Mouse (Mus musculus) frontal cortex, adult 2 months (tissue): ENCODE data around the gene Rbx1. TPM values are rescaled to one million over a fixed set of nuclear protein-coding genes. Genes with fewer than 3 reads are reported as not detected.
"Not testable (repeated sequence)": the region's sequence is repeated elsewhere in the genome, so short reads cannot be mapped to it uniquely, and the experiment has no call there.

Experiments used
- DNase-seq, 2 experiments: peaks; one replicate each; pipeline ENCODE4 v3.0.0; 2022; ENCODE audit warnings: low spot score in 1 of 2; ENCODE audit errors: extremely low spot score in 1 of 2
- polyA plus RNA-seq: library from polyadenylated mRNA; depleted of rRNA; stranded (reverse); fragments of >200 nt; gene quantifications from 2 replicates; pipeline ENCODE4 v1.2.3, GENCODE M21; 2012; rRNA removed

The Rbx1 gene
- 182 and 193 TPM in 2 replicates for polyA plus RNA-seq

- peak; percentile 94 to 98 for DNase-seq
Observed at GRCm38 (mm10) chr15:81465901-81466737, at the start of gene Rbx1. Gene Rbx1 (plus strand): TSS chr15:81466296.

- not testable (repeated sequence) for DNase-seq
Observed at GRCm38 (mm10) chr15:81416763-81417310, 49.3 kb upstream of the Rbx1 start.

- no peak for DNase-seq
Observed at GRCm38 (mm10) chr15:81418065-81418464, 48.0 kb upstream of the Rbx1 start.

- peak in 1 of 2 experiments; percentile 6 for DNase-seq
Observed at GRCm38 (mm10) chr15:81421454-81421853, 44.6 kb upstream of the Rbx1 start.

- no peak for DNase-seq
Observed at GRCm38 (mm10) chr15:81422156-81422681, 43.9 kb upstream of the Rbx1 start.

- no peak for DNase-seq
Observed at GRCm38 (mm10) chr15:81425311-81425710, 40.8 kb upstream of the Rbx1 start.

- no peak for DNase-seq
Observed at GRCm38 (mm10) chr15:81427947-81428346, 38.1 kb upstream of the Rbx1 start.

GRCm38 (mm10) chr15:81431195-81431594 is 34.9 kb upstream of the Rbx1 start:
- DNase-seq, result no peak

- no peak for DNase-seq
Observed at GRCm38 (mm10) chr15:81438345-81438744, 27.8 kb upstream of the Rbx1 start.

- no peak for DNase-seq
Observed at GRCm38 (mm10) chr15:81439236-81439635, 26.9 kb upstream of the Rbx1 start.

- DNase-seq, result peak; percentile 33 to 92
Observed at GRCm38 (mm10) chr15:81448463-81448862, 17.6 kb upstream of the Rbx1 start.

GRCm38 (mm10) chr15:81461523-81461922 is 4.6 kb upstream of the Rbx1 start:
- no peak for DNase-seq

- no peak for DNase-seq
Observed at GRCm38 (mm10) chr15:81465016-81465660, 958 bp upstream of the Rbx1 start.

- DNase-seq, result no peak
Observed at GRCm38 (mm10) chr15:81466738-81467113, 630 bp downstream of the Rbx1 start.

- no peak for DNase-seq
Observed at GRCm38 (mm10) chr15:81470735-81471134, 4.6 kb downstream of the Rbx1 start.

GRCm38 (mm10) chr15:81472256-81472655 is 6.2 kb downstream of the Rbx1 start:
- DNase-seq, result no peak

GRCm38 (mm10) chr15:81475654-81476053 is 9.6 kb downstream of the Rbx1 start:
- peak in 1 of 2 experiments; percentile 58 for DNase-seq

GRCm38 (mm10) chr15:81476597-81476996 is 10.5 kb downstream of the Rbx1 start:
- DNase-seq, result no peak

GRCm38 (mm10) chr15:81479446-81480213 is 13.5 kb downstream of the Rbx1 start:
- DNase-seq, result no peak

- not testable (repeated sequence) for DNase-seq
Observed at GRCm38 (mm10) chr15:81480284-81480683, 14.2 kb downstream of the Rbx1 start.

- DNase-seq, result peak in 1 of 2 experiments; percentile 48
Observed at GRCm38 (mm10) chr15:81480977-81481379, 14.9 kb downstream of the Rbx1 start.
